ENCODE assay signal across 20 mouse cellular contexts in genomic region chr8:24359022-24359600, GRCm38 (mm10).
A peak's percentile ranks its signal among the peaks of the same experiment; 100 is the strongest.
DNase-seq lines count a peak whose midpoint lies in the region; ATAC-seq and TF ChIP-seq lines count a peak whose summit lies in the region.
"Had no signal": no experiment of that assay in that cellular context is flagged by ENCODE, and none has a peak within 500 bp of the region (broad histone marks: within the 10 kb centered on the region; RNA-seq: fewer than 3 reads in every experiment).

No protein-coding gene starts in this region.

- no peak overlapping the region for H3K4me3 ChIP-seq in kidney, embryonic 15.5 days (replicated peaks)
- H3K4me3 ChIP-seq in kidney, adult 2 months (ENCODE audit: insufficient read depth, low read depth, low read length) = no peak overlapping the region
- no peak overlapping the region for H3K4me3 ChIP-seq in ES-Bruce4 (ENCODE audit: low read depth, low read length)
- no peak overlapping the region for H3K4me3 ChIP-seq in stomach, embryonic 14.5 days (ENCODE audit: low read depth, low read length)
- H3K4me3 ChIP-seq in midbrain, embryonic 15.5 days = no peak overlapping the region
- H3K4me3 ChIP-seq: forebrain, embryonic 10.5 days; neural tube, embryonic 13.5 days had no signal

- ATAC-seq in kidney, embryonic 15.5 days (replicated peaks; ENCODE audit: low FRiP score) = peak; percentile 87
- 0 out of 2 replicates have a peak, but pooled peaks have one; percentile 53 for ATAC-seq in stomach, embryonic 14.5 days (ENCODE audit: insufficient number of reproducible peaks, insufficient read depth, low FRiP score, low read depth)
- no peak for ATAC-seq in midbrain, embryonic 15.5 days (replicated peaks)

- H3K9me3 ChIP-seq in kidney, embryonic 15.5 days (replicated peaks) = no peaks in the 10 kb centered on the region
- H3K9me3 ChIP-seq in ES-Bruce4 (replicated peaks; ENCODE audit: control insufficient read depth, insufficient read depth, low read length, poor library complexity, severe bottlenecking) = peaks cover 22% of the 10 kb centered on the region
- H3K9me3 ChIP-seq in stomach, embryonic 14.5 days (ENCODE audit: control insufficient read depth, low read depth, low read length) = no peaks in the 10 kb centered on the region
- no peaks in the 10 kb centered on the region for H3K9me3 ChIP-seq in midbrain, embryonic 15.5 days
- H3K9me3 ChIP-seq: forebrain, embryonic 10.5 days; neural tube, embryonic 13.5 days had no signal

- H3K36me3 ChIP-seq in kidney, embryonic 15.5 days = no peaks in the 10 kb centered on the region
- no peaks in the 10 kb centered on the region for H3K36me3 ChIP-seq in kidney, adult 2 months (ENCODE audit: control insufficient read depth, insufficient read depth, low read length)
- H3K36me3 ChIP-seq in ES-Bruce4 (ENCODE audit: control insufficient read depth, insufficient read depth, low read length, poor library complexity, severe bottlenecking) = no peaks in the 10 kb centered on the region
- H3K36me3 ChIP-seq in stomach, embryonic 14.5 days (ENCODE audit: control insufficient read depth, insufficient read depth, low read length) = no peaks in the 10 kb centered on the region
- no peaks in the 10 kb centered on the region for H3K36me3 ChIP-seq in midbrain, embryonic 15.5 days (replicated peaks)
- H3K36me3 ChIP-seq: forebrain, embryonic 10.5 days; G1E; neural tube, embryonic 13.5 days had no signal

- no peak overlapping the region for H3K9ac ChIP-seq in kidney, embryonic 15.5 days
- H3K9ac ChIP-seq in ES-Bruce4 (ENCODE audit: low read depth, poor library complexity, severe bottlenecking) = no peak overlapping the region
- H3K9ac ChIP-seq in stomach, embryonic 14.5 days (replicated peaks; ENCODE audit: low read depth, low read length) = no peak overlapping the region
- H3K9ac ChIP-seq in midbrain, embryonic 15.5 days = no peak overlapping the region
- H3K9ac ChIP-seq: neural tube, embryonic 13.5 days had no signal

- no peak overlapping the region for H3K27ac ChIP-seq in kidney, embryonic 15.5 days
- H3K27ac ChIP-seq in kidney, adult 2 months (ENCODE audit: insufficient read depth, low read depth, low read length) = no peak overlapping the region
- peak overlapping the region; percentile 99 for H3K27ac ChIP-seq in ES-Bruce4 (ENCODE audit: insufficient read depth, low read length)
- H3K27ac ChIP-seq in stomach, embryonic 14.5 days (ENCODE audit: low read length) = no peak overlapping the region
- no peak overlapping the region for H3K27ac ChIP-seq in midbrain, embryonic 15.5 days
- H3K27ac ChIP-seq: neural tube, embryonic 13.5 days had no signal

- TF ChIP-seq POLR2A in kidney, adult 2 months (IDR thresholded peaks at IDR 0.05; ENCODE audit: low read depth, low read length) = no peak
- TF ChIP-seq POLR2A in ES-Bruce4 (IDR thresholded peaks at IDR 0.05; ENCODE audit: insufficient read depth, low read length) = no peak

- no peak overlapping the region for H3K4me2 ChIP-seq in kidney, embryonic 15.5 days
- H3K4me2 ChIP-seq in stomach, embryonic 14.5 days (replicated peaks; ENCODE audit: low read depth, low read length) = no peak overlapping the region
- H3K4me2 ChIP-seq in midbrain, embryonic 15.5 days = no peak overlapping the region
- H3K4me2 ChIP-seq: heart, embryonic 11.5 days; liver, embryonic 11.5 days; midbrain, embryonic 11.5 days; neural tube, embryonic 13.5 days had no signal

- no peak for TF ChIP-seq CTCF in kidney, adult 2 months (conservative IDR thresholded peaks at IDR 0.05; ENCODE audit: insufficient read depth, insufficient read length, low read depth, low read length)
- TF ChIP-seq CTCF in ES-Bruce4 (IDR thresholded peaks at IDR 0.05; ENCODE audit: low read depth, low read length) = no peak

- no peak for DNase-seq in kidney, adult 2 months
- peak; percentile 80 for DNase-seq in ZHBTc4 (ENCODE audit: low read depth, low spot score)
- no peak for DNase-seq in right cerebral cortex, postnatal 4 days
- DNase-seq in lung, adult 18-20 months = no peak
- DNase-seq: adrenal gland, postnatal 36 days; cerebellum, adult 11-12 months; cerebellum, postnatal 14 days; heart, postnatal 10 days; lung, adult 2 months; spleen, adult 18-20 months had no signal

- H3K27me3 ChIP-seq in kidney, embryonic 15.5 days = no peaks in the 10 kb centered on the region
- H3K27me3 ChIP-seq in kidney, adult 2 months (replicated peaks; ENCODE audit: control insufficient read depth, insufficient read depth, low read length) = no peaks in the 10 kb centered on the region; the same call in 1 of the 2 replicates
- no peaks in the 10 kb centered on the region for H3K27me3 ChIP-seq in ES-Bruce4 (ENCODE audit: control insufficient read depth, insufficient read depth, low read length, poor library complexity, severe bottlenecking)
- no peaks in the 10 kb centered on the region for H3K27me3 ChIP-seq in stomach, embryonic 14.5 days (ENCODE audit: control insufficient read depth, insufficient read depth, low read length)
- H3K27me3 ChIP-seq in midbrain, embryonic 15.5 days (replicated peaks) = no peaks in the 10 kb centered on the region
- H3K27me3 ChIP-seq: neural tube, embryonic 13.5 days had no signal

- H3K4me1 ChIP-seq in kidney, embryonic 15.5 days = peaks cover 6% of the 10 kb centered on the region; the same call in 1 of the 2 replicates
- no peaks in the 10 kb centered on the region for H3K4me1 ChIP-seq in kidney, adult 2 months (ENCODE audit: control insufficient read depth, insufficient read depth, low read length)
- peaks cover 5% of the 10 kb centered on the region for H3K4me1 ChIP-seq in ES-Bruce4 (ENCODE audit: control insufficient read depth, insufficient read depth, low read length)
- no peaks in the 10 kb centered on the region for H3K4me1 ChIP-seq in stomach, embryonic 14.5 days (ENCODE audit: control insufficient read depth, insufficient read depth, low read length)
- no peaks in the 10 kb centered on the region for H3K4me1 ChIP-seq in midbrain, embryonic 15.5 days

- peak; percentile 63; the same call in 1 of the 2 replicates for TF ChIP-seq EP300 in ES-Bruce4 (IDR thresholded peaks at IDR 0.05; ENCODE audit: insufficient read depth, low read depth, low read length)
